Mouse (Mus musculus) kidney, embryonic 16.5 days (tissue): Measurements from ENCODE around the gene Sgms1. TPM values are rescaled to one million over a fixed set of nuclear protein-coding genes. Genes with fewer than 3 reads are reported as not detected.

Experiments used
- ATAC-seq: fragments of 200-750 bp; cut with Nextera tagmentation; 2 replicates; pipeline ENCODE4 v1.8.0; 2017; ENCODE audit warnings: moderate TSS enrichment; ENCODE audit not compliant: low FRiP score, low TSS enrichment
- H3K27ac ChIP-seq: fragments of 300-500 bp; sonication (generic); 2 replicates; pipeline ENCODE4 v1.5.1; 2014; ENCODE audit warnings: low read length
- H3K27me3 ChIP-seq: fragments of 300-500 bp; sonication (generic); 2 replicates; pipeline ENCODE4 v1.6.1; 2014; ENCODE audit warnings: low read length, control low read depth, mixed read lengths; ENCODE audit not compliant: insufficient read depth
- H3K36me3 ChIP-seq: fragments of 300-500 bp; sonication (generic); 2 replicates; pipeline ENCODE4 v1.6.1; 2014; ENCODE audit warnings: low read length, control low read depth, mixed read lengths; ENCODE audit not compliant: insufficient read depth
- H3K4me1 ChIP-seq: fragments of 300-500 bp; sonication (generic); 2 replicates; pipeline ENCODE4 v1.6.1; 2014; ENCODE audit warnings: low read length, control low read depth, mixed read lengths; ENCODE audit not compliant: insufficient read depth
- H3K4me2 ChIP-seq: fragments of 300-500 bp; sonication (generic); replicated peaks from 2 replicates; pipeline ENCODE4 v1.6.1; 2014; ENCODE audit warnings: low read depth, low read length
- H3K4me3 ChIP-seq: fragments of 300-500 bp; sonication (generic); 2 replicates; pipeline ENCODE4 v1.5.1; 2014; ENCODE audit warnings: mild to moderate bottlenecking, low read length
- H3K9ac ChIP-seq: fragments of 300-500 bp; sonication (generic); replicated peaks from 2 replicates; pipeline ENCODE4 v1.6.1; 2014; ENCODE audit warnings: low read length
- H3K9me3 ChIP-seq: fragments of 300-500 bp; sonication (generic); 2 replicates; pipeline ENCODE4 v1.6.1; 2016; ENCODE audit warnings: low read length, control low read depth
- WGBS: fragments of 180-500 bp; shearing (Covaris S2); extraction: QIAGEN DNeasy Blood & Tissue Kit; methylation state at CpG from one replicate; pipeline ENCODE4 v1.1.7; 2014; 5-methylcytosine and 5-hydroxymethylcytosine counted together
- polyA plus RNA-seq: library from polyadenylated mRNA; unstranded; fragments of >200 nt; fragmentation: Nextera tagmentation; extraction: Ambion mirVana; gene quantifications from 2 replicates; pipeline ENCODE4 v1.2.1, GENCODE M21; 2015

The Sgms1 gene
- polyA plus RNA-seq, 1 experiment from 2014 or later, result 65.5 TPM

DNA sequence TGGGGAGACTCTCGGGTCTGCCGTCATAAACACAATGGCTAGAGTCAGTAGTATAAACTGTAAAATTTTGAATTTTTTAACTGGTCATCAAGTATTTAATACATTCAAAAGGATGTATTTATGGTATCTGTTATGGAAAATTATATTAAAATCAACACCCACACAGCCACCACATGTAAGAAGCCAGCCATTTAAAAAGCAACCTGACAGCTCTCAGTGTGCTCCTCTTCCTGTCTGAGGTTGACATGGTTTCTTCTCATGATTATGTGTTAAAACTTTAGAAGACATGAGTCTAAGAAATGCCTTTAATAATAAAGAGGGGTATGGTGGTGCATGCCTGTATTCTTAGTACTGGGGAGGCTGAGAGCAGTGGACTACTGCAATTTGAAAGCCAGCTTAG, 172.8 kb downstream of the Sgms1 start:
- Histone ChIP-seq H3K4me1 (no peaks in the 10 kb centered on the region), H3K27me3 (no peaks in the 10 kb centered on the region), H3K9ac (no peak overlapping the region), H3K9me3 (no peaks in the 10 kb centered on the region), H3K36me3 (peaks cover 1% of the 10 kb centered on the region; the same call in 1 of the 2 replicates), H3K4me3 (no peak overlapping the region), H3K27ac (no peak overlapping the region), H3K4me2 (no peak overlapping the region)
- no peak for ATAC-seq
- 92% methylated on average over 2 of the region's 2 CpGs for WGBS

- no peak overlapping the region for H3K27ac ChIP-seq
- H3K9ac ChIP-seq, result no peak overlapping the region
- H3K36me3 ChIP-seq, result no peaks in the 10 kb centered on the region
- peaks cover 9% of the 10 kb centered on the region for H3K4me1 ChIP-seq
- 64% methylated on average over 12 of the region's 12 CpGs for whole genome bisulfite sequencing
- ATAC-seq, result no peak
- no peaks in the 10 kb centered on the region for H3K9me3 ChIP-seq
- no peaks in the 10 kb centered on the region for H3K27me3 ChIP-seq
- no peak overlapping the region for H3K4me2 ChIP-seq
- no peak overlapping the region for H3K4me3 ChIP-seq
Measured at GRCm38 (mm10) chr19:32214905-32215806, 174.4 kb downstream of the Sgms1 start.

DNA sequence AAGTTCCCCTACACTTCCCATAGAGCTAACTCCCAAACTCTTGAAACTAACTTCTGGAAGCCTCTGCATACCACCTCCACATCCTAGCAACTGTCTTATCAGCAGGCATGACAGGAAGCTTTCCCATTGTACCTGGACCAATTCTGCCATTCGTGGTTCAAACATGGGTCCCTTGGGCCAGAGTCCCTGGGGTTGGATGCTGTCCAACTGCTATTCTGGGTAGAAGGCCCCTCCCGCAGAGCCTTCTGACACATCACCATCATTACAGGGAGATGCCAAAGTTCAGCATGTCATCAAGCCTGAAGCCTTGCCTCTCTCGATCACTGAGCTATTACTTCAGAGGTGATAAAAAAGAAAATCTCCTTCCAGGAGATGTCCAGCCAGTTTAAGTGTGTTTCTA, 175.9 kb downstream of the Sgms1 start:
- Histone ChIP-seq H3K9me3 (no peaks in the 10 kb centered on the region), H3K36me3 (no peaks in the 10 kb centered on the region)

DNA sequence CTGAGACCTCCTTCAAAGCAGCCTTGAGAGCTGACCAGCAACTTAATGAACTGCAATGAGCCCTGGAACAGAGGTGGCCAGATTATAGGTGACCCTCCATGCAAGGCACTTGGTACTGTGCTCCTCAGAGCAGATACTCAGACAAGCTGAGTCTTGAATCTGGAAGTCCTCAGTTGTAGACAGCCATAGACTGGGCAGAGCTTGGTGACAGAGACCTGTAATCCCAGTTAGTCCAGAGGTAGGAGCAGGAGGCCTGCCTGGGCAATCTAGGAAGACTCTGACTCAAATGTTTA, 178.3 kb downstream of the Sgms1 start:
- peak overlapping the region; percentile 84 for H3K4me2 ChIP-seq
- peak overlapping the region; percentile 61 for H3K4me3 ChIP-seq
- H3K9ac ChIP-seq, result peak overlapping the region; percentile 75
- H3K9me3 ChIP-seq, result no peaks in the 10 kb centered on the region
- no peaks in the 10 kb centered on the region for H3K36me3 ChIP-seq
- ATAC-seq, result peak; percentile 69
- H3K27me3 ChIP-seq, result no peaks in the 10 kb centered on the region
- peaks cover 17% of the 10 kb centered on the region for H3K4me1 ChIP-seq
- peak overlapping the region; percentile 94 for H3K27ac ChIP-seq

More for the DNA sequence above, 175.9 kb downstream of the Sgms1 start:
- peaks cover 17% of the 10 kb centered on the region for H3K4me1 ChIP-seq
- H3K4me3 ChIP-seq, result no peak overlapping the region
- no peak overlapping the region for H3K9ac ChIP-seq
- no peak overlapping the region for H3K4me2 ChIP-seq
- H3K27me3 ChIP-seq, result no peaks in the 10 kb centered on the region
- ATAC-seq, result no peak
- WGBS, result 62% methylated on average over 3 of the region's 3 CpGs
- H3K27ac ChIP-seq, result no peak overlapping the region

- Histone ChIP-seq H3K27me3 (no peaks in the 10 kb centered on the region), H3K27ac (peak overlapping the region; percentile 94), H3K4me2 (peak overlapping the region; percentile 84), H3K4me3 (peak overlapping the region; percentile 61), H3K4me1 (peaks cover 17% of the 10 kb centered on the region), H3K9me3 (no peaks in the 10 kb centered on the region), H3K9ac (peak overlapping the region; percentile 75), H3K36me3 (no peaks in the 10 kb centered on the region)
- 1% methylated on average over 34 of the region's 34 CpGs for WGBS
- ATAC-seq, result peak; percentile 100
Measured at GRCm38 (mm10) chr19:32210450-32211292, 178.8 kb downstream of the Sgms1 start.

DNA sequence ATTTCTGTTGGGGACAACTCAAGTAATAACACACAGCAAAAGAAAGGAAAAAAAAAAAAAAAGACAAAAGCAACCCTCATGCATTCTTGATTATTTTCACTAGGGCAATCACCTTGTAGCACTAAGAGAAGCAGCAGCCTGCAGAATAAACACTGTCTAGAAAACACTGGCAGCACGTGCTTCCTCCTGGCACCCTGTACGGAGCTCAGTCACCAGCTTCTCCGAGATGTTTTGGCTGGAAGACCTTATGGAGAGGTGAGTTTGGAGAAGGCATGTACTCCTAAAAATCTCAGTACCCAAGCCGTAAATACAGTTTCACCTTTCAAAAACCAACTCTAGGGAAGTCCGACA, 179.4 kb downstream of the Sgms1 start:
- peak overlapping the region; percentile 94; the same call in 1 of the 2 replicates for H3K27ac ChIP-seq
- peak overlapping the region; percentile 75 for H3K9ac ChIP-seq
- no peaks in the 10 kb centered on the region for H3K27me3 ChIP-seq
- peak overlapping the region; percentile 61 for H3K4me3 ChIP-seq
- no peaks in the 10 kb centered on the region for H3K36me3 ChIP-seq
- ATAC-seq, result no peak
- peaks cover 17% of the 10 kb centered on the region for H3K4me1 ChIP-seq
- WGBS, result 6% methylated on average over 5 of the region's 5 CpGs
- H3K4me2 ChIP-seq, result peak overlapping the region; percentile 84
- H3K9me3 ChIP-seq, result no peaks in the 10 kb centered on the region

GRCm38 (mm10) chr19:32202131-32203114, 187.1 kb downstream of the Sgms1 start:
- 58% methylated on average over 12 of the region's 12 CpGs for WGBS
- no peaks in the 10 kb centered on the region for H3K9me3 ChIP-seq
- H3K27ac ChIP-seq, result peak overlapping the region; percentile 72
- H3K4me3 ChIP-seq, result no peak overlapping the region
- ATAC-seq, result peak; percentile 83
- H3K36me3 ChIP-seq, result no peaks in the 10 kb centered on the region
- H3K27me3 ChIP-seq, result no peaks in the 10 kb centered on the region
- no peak overlapping the region for H3K9ac ChIP-seq
- H3K4me2 ChIP-seq, result 0 out of 2 replicates have a peak overlapping the region, but pooled peaks have one; percentile 2
- peaks cover 13% of the 10 kb centered on the region for H3K4me1 ChIP-seq

- WGBS, result 71% methylated on average over 4 of the region's 4 CpGs
Measured at GRCm38 (mm10) chr19:32199861-32200574, 189.5 kb downstream of the Sgms1 start.

DNA sequence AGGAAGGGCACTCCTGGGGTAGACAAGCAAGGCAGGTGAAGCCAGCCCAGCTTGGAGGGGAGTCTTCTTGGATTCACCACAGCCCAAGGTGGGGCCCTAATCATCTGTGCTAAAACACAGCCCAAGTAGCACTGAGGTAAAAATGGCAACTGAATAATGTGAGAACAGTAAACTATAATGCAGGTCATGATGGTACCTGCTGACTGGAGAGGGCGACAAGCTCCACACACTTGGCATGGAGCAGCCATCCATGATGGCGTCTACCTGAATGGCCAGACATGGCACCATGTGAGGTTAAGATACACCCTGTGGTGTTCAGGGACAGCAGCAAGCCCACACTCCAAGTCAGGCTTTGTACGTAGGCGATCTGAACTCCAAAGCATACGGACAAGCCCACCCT, 190.4 kb downstream of the Sgms1 start:
- peaks cover 13% of the 10 kb centered on the region for H3K4me1 ChIP-seq

More at GRCm38 (mm10) chr19:32199861-32200574, 189.5 kb downstream of the Sgms1 start:
- Histone ChIP-seq H3K4me1 (peaks cover 13% of the 10 kb centered on the region), H3K27ac (no peak overlapping the region), H3K4me3 (no peak overlapping the region), H3K9me3 (no peaks in the 10 kb centered on the region), H3K4me2 (no peak overlapping the region), H3K9ac (no peak overlapping the region), H3K27me3 (no peaks in the 10 kb centered on the region), H3K36me3 (no peaks in the 10 kb centered on the region)
- no peak for ATAC-seq

More for the DNA sequence above, 190.4 kb downstream of the Sgms1 start:
- Histone ChIP-seq H3K4me3 (no peak overlapping the region), H3K27me3 (no peaks in the 10 kb centered on the region), H3K36me3 (no peaks in the 10 kb centered on the region), H3K4me2 (no peak overlapping the region), H3K9ac (no peak overlapping the region), H3K9me3 (no peaks in the 10 kb centered on the region), H3K27ac (no peak overlapping the region)
- 97% methylated on average over 5 of the region's 5 CpGs for WGBS
- no peak for ATAC-seq
